Mouse (Mus musculus) brain, embryonic 14.5 days (tissue): ENCODE measurements around the gene Msantd1.

Experiments
- CTCF ChIP-seq: fragments of 200-500 bp; IDR thresholded peaks from 2 replicates; pipeline ENCODE4 v1.5.1; 2012; ENCODE audit warnings: inconsistent platforms, mild to moderate bottlenecking, moderate library complexity, borderline replicate concordance; ENCODE audit not compliant: insufficient read depth, insufficient read length; ENCODE audit errors: extremely low read depth
- POLR2A ChIP-seq: fragments of 200-500 bp; IDR thresholded peaks from 2 replicates; pipeline ENCODE4 v1.6.1; 2012; ENCODE audit warnings: mild to moderate bottlenecking, inconsistent platforms, borderline replicate concordance; ENCODE audit not compliant: poor library complexity, insufficient read depth, insufficient read length, severe bottlenecking; ENCODE audit errors: extremely low read depth

- TF ChIP-seq CTCF (no peak), POLR2A (no peak)
Measured at GRCm38 (mm10) chr5:34955630-34956029, 47.8 kb downstream of the Msantd1 start.
